Mouse (Mus musculus) brain, embryonic 14.5 days (tissue): ENCODE data around the gene Vps50. TPM values are rescaled to one million over a fixed set of nuclear protein-coding genes. Genes with fewer than 3 reads are reported as not detected.
A peak's percentile ranks its signal among the peaks of the same experiment; 100 is the strongest.
"Not testable (repeated sequence)": the region's sequence is repeated elsewhere in the genome, so short reads cannot be mapped to it uniquely, and the experiment has no call there.

Source experiments
- DNase-seq: peaks from one replicate; pipeline ENCODE4 v3.0.0-alpha.2; 2011; ENCODE audit warnings: low read depth
- CTCF ChIP-seq: fragments of 200-500 bp; IDR thresholded peaks from 2 replicates; pipeline ENCODE4 v1.5.1; 2012; ENCODE audit warnings: inconsistent platforms, mild to moderate bottlenecking, moderate library complexity, borderline replicate concordance; ENCODE audit not compliant: insufficient read depth, insufficient read length; ENCODE audit errors: extremely low read depth
- POLR2A ChIP-seq: fragments of 200-500 bp; IDR thresholded peaks from 2 replicates; pipeline ENCODE4 v1.6.1; 2012; ENCODE audit warnings: mild to moderate bottlenecking, inconsistent platforms, borderline replicate concordance; ENCODE audit not compliant: poor library complexity, insufficient read depth, insufficient read length, severe bottlenecking; ENCODE audit errors: extremely low read depth
- polyA plus RNA-seq: library from polyadenylated mRNA; depleted of rRNA; stranded (reverse); fragments of >200 nt; gene quantifications from 2 replicates; pipeline ENCODE4 v1.2.3, GENCODE M21; 2012

Vps50 gene
- polyA plus RNA-seq, 1 experiment, result 24.7 TPM

GRCm38 (mm10) chr6:3544970-3545369 lies 46.8 kb downstream of the Vps50 start:
- TF ChIP-seq CTCF (no peak), POLR2A (no peak)
- no peak for DNase-seq

GRCm38 (mm10) chr6:3548959-3549358 lies 50.8 kb downstream of the Vps50 start:
- DNase-seq, result peak; percentile 18
- TF ChIP-seq CTCF (no peak), POLR2A (no peak)

GRCm38 (mm10) chr6:3549992-3550391 lies 51.8 kb downstream of the Vps50 start:
- no peak for DNase-seq
- TF ChIP-seq CTCF (no peak), POLR2A (no peak)

DNA sequence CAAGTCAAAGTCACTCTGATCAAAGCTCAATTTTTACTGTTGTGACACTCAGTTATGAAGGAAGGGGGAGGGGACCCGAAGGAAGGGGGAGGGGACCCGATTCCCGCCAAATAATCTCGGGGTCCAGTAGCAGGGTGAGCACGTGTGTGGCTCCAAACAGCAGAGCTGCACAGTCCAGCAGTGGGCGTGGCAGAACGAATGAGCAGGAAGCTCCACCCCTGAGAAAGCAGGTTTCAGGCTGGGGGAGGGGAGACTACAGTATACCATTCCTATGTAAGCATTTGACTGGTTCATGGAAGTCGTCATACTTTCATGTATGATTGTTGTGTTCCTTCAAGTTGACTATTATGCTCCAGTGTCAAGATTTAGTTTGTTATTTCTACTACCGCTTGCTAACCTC lies 54.5 kb downstream of the Vps50 start:
- not testable (repeated sequence) for DNase-seq

DNA sequence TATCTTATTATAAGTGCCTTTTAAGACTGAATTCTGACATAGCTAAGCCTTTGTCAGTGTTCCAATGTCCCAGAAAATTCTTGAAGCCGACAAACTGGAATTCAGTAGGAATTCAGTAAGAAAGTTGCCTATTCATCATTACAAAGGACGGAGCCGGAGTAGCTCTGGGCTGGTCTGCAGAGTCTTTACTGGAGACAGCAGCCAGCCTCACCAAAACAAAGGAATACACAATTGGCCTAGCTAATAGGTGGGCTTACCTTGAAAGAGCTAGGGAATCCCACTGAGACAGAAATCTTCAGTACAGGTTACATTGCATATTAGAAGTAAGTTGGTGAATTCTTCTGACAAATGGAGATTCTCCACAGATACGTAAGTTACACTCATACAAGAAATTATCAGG lies 59.0 kb downstream of the Vps50 start:
- TF ChIP-seq POLR2A, result no peak
- TF ChIP-seq CTCF, result no peak
- no peak for DNase-seq

- peak; percentile 14 for DNase-seq
- TF ChIP-seq CTCF (no peak), POLR2A (no peak)
These were observed 61.8 kb downstream of the Vps50 start for GRCm38 (mm10) chr6:3560009-3560408.

DNA sequence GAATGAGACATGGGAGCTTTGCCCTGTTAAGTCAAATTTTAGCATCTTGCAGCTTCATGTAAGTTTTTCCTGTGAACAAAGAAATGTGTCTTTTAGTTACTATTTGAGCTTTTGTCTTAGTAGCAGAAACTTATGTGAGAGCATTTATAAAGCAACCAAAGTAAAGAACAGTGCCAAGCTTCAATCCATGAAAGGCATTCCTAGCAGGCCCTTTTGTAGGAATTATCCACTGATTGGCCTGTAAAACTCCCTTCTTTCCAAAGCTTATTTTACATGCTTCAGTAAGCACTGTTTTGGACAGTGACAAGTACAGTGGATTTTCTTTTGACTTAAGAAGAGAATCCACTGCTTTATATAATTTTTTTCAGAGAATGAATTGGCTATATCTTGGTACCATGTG lies 64.1 kb downstream of the Vps50 start:
- no peak for TF ChIP-seq POLR2A
- no peak for TF ChIP-seq CTCF
- peak; percentile 79 for DNase-seq

- not testable (repeated sequence) for DNase-seq
These were observed 65.9 kb downstream of the Vps50 start for GRCm38 (mm10) chr6:3564118-3564517.

DNA sequence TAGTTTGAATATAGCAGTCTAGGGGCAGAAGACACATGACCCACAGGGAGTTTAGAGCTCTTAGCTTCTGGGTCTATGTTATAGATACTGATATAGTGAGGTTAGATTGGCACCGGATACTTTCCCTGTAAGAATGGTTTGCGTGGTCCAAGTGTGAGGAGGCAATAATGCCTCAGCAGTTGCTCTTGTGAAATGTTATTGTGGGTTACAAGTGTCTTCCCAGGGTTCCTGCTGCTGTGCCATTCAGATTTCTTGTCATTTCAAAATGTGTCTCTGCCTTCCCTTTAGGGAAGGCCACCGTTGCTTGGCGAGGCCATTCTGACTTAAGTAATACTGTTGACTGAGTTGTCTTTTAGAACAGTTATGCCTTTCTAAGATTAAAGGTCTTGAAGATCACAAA lies 66.8 kb downstream of the Vps50 start:
- TF ChIP-seq CTCF (no peak), POLR2A (no peak)
- DNase-seq, result no peak

- no peak for DNase-seq
- TF ChIP-seq CTCF, result no peak
- no peak for TF ChIP-seq POLR2A
These were observed 67.5 kb downstream of the Vps50 start for GRCm38 (mm10) chr6:3565667-3566066.

DNA sequence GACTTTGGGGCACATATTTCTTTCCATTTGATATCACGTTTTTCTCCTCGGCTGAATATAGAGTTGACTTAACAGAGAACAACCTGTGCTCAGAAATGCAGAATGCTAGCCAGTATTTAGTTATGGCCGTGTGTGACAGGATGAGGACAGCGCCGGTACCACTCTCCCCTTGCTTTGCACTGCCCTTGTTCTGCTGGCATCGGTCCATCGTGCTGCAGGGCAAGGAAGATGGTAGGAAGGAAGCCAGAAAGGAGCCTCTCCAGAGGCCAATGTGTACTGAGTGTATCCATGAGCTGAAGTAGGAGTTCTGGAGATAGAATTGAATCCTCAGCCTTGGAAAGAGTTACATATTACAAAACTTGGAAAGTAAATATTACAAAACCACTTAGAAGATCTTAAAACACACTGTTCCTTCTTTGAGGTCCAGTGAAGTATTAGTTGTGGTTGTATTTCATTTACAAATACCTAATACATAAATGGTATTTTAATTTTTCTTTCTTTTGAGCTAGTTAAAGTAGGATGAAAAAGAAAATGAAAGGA lies 69.0 kb downstream of the Vps50 start:
- TF ChIP-seq CTCF (no peak), POLR2A (no peak)
- no peak for DNase-seq

DNA sequence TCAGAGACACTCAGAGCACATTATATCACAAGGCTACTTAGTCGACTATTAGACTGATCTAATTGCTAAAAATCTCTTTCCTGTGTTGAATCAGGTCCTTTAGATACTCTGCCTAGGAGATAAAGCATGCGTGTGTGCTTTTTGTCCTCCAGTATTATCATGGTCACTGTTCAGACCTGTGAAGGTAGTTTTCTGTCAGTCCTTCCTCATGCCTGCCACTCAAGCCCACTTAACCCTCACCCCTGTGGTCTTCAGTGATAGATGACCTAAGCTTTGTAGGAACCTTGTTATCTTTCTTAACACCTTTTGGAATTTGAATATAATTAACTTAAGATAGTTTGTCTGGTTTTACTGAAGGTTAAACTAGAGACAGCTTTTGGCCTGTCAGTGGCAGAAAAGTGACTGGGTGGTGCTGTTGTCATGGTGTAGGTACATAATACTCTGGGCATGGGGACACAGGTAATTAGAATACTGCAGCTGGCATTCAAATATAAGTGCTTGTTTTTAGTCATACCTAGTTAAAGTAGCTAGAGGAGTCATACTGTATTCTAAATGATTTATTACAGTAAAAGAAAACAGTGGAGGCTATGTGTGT lies 74.1 kb downstream of the Vps50 start:
- no peak for DNase-seq
- TF ChIP-seq POLR2A, result no peak
- no peak for TF ChIP-seq CTCF

- TF ChIP-seq CTCF, result no peak
- TF ChIP-seq POLR2A, result no peak
- DNase-seq, result no peak
These were observed 75.6 kb downstream of the Vps50 start for GRCm38 (mm10) chr6:3573787-3574186.

DNA sequence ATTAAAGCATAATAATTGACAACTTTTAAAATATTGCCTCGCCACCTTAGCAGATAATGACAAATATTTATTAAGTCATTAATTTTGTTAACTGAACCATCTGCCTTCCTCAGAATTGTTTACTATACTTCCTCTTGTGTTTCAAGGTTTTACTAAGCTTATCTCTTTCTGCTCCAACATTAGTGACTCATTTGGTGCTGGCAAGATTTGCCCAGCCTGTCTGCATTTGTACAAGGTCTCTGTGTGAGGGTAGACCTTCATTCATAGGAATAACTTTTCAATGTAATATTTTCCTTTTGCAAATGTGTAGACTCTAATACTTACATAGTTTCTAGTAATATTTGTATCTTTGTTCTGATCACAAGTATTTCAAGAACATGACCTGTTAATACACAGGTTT lies 87.2 kb downstream of the Vps50 start:
- no peak for DNase-seq
- TF ChIP-seq CTCF, result no peak
- TF ChIP-seq POLR2A, result no peak
